Mouse (Mus musculus): ENCODE measurements around the gene Neu1.

DNA sequence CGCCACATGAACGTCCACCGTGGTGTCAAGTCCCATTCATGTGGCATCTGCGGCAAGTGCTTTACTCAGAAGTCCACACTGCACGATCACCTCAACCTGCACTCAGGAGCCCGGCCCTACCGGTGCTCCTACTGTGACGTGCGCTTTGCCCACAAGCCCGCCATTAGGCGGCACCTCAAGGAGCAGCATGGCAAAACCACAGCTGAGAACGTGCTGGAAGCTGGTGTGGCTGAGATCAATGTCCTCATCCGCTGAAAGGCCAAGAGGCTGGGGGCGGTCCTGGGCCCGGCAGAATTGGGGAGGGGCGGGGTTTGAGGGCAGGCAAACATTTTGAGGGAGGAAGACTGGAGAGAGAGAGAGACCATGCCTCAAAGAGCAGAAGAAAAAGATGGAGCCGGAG is 34.7 kb upstream of the Neu1 start:
- TF ChIP-seq POLR2A (IDR thresholded peaks at IDR 0.05; ENCODE audit: control insufficient read depth, low read depth, low read length) (no peak), CTCF (IDR thresholded peaks at IDR 0.05; ENCODE audit: control insufficient read depth, insufficient read depth, insufficient replicate concordance, low read depth, low read length) (no peak)

All from testis, adult 2 months (tissue).